Mouse (Mus musculus) naive thymus-derived CD4-positive, alpha-beta T cell, adult 2 months (primary cell): ENCODE results near the gene Pdcd6ip.

Source experiments
- DNase-seq: peaks from one replicate; pipeline ENCODE4 v3.0.0-alpha.2; 2011; ENCODE audit warnings: low read depth

Gene Pdcd6ip

GRCm38 (mm10) chr9:113626730-113627129 is 81.3 kb downstream of the Pdcd6ip start:
- no peak for DNase-seq

- no peak for DNase-seq
Observed at GRCm38 (mm10) chr9:113624086-113624485, 84.0 kb downstream of the Pdcd6ip start.

GRCm38 (mm10) chr9:113617081-113617480 is 91.0 kb downstream of the Pdcd6ip start:
- no peak for DNase-seq

GRCm38 (mm10) chr9:113610776-113611175 is 97.3 kb downstream of the Pdcd6ip start:
- no peak for DNase-seq

- no peak for DNase-seq
Observed at GRCm38 (mm10) chr9:113602140-113602539, 105.9 kb downstream of the Pdcd6ip start.
